Mouse (Mus musculus) midbrain, postnatal 0 days (tissue): ENCODE data around the gene Syt6. TPM values are rescaled to one million over a fixed set of nuclear protein-coding genes. Genes with fewer than 3 reads are reported as not detected.

ENCODE experiments used
- ATAC-seq: fragments of 200-750 bp; cut with Nextera tagmentation; 2 replicates; pipeline ENCODE4 v1.8.0; 2017; ENCODE audit warnings: moderate number of reproducible peaks, mild to moderate bottlenecking, moderate TSS enrichment, moderate library complexity; ENCODE audit not compliant: low FRiP score
- DNase-seq: peaks from one replicate; pipeline ENCODE4 v3.0.0-alpha.2; 2015; ENCODE audit warnings: low spot score
- H3K27ac ChIP-seq: fragments of 300-500 bp; sonication (generic); 2 replicates; pipeline ENCODE4 v1.5.1; 2014; ENCODE audit warnings: low read depth, mild to moderate bottlenecking, low read length, mixed read lengths
- H3K27me3 ChIP-seq: fragments of 300-500 bp; sonication (generic); 2 replicates; pipeline ENCODE4 v1.6.1; 2014; ENCODE audit warnings: low read length, control low read depth, mixed read lengths; ENCODE audit not compliant: insufficient read depth
- H3K36me3 ChIP-seq: fragments of 300-500 bp; sonication (generic); 2 replicates; pipeline ENCODE4 v1.6.1; 2014; ENCODE audit warnings: low read length, control low read depth, mixed read lengths; ENCODE audit not compliant: insufficient read depth
- H3K4me1 ChIP-seq: fragments of 300-500 bp; sonication (generic); 2 replicates; pipeline ENCODE4 v1.6.1; 2014; ENCODE audit warnings: mild to moderate bottlenecking, control low read depth, antibody characterized with exemption, low read length, mixed read lengths; ENCODE audit not compliant: insufficient read depth
- H3K4me2 ChIP-seq: fragments of 300-500 bp; sonication (generic); 2 replicates; pipeline ENCODE4 v1.6.1; 2014; ENCODE audit warnings: low read depth, mild to moderate bottlenecking, low read length, mixed read lengths; ENCODE audit not compliant: poor library complexity, severe bottlenecking
- H3K4me3 ChIP-seq: fragments of 300-500 bp; sonication (generic); 2 replicates; pipeline ENCODE4 v1.5.1; 2014; ENCODE audit warnings: low read depth, mild to moderate bottlenecking, low read length, moderate library complexity
- H3K9ac ChIP-seq: fragments of 300-500 bp; sonication (generic); replicated peaks from 2 replicates; pipeline ENCODE4 v1.6.1; 2014; ENCODE audit warnings: mild to moderate bottlenecking, low read length, moderate library complexity, mixed read lengths; ENCODE audit not compliant: poor library complexity, severe bottlenecking
- H3K9me3 ChIP-seq: fragments of 300-500 bp; sonication (generic); 2 replicates; pipeline ENCODE4 v1.6.1; 2016; ENCODE audit warnings: low read length, control low read depth
- CTCF ChIP-seq: IDR thresholded peaks from 2 replicates; pipeline ENCODE4 v1.5.1; 2016; ENCODE audit warnings: antibody characterized with exemption, mild to moderate bottlenecking
- WGBS: fragments of 180-500 bp; shearing (Covaris S2); extraction: QIAGEN DNeasy Blood & Tissue Kit; methylation state at CpG from one replicate; pipeline ENCODE4 v1.1.7; 2014; 5-methylcytosine and 5-hydroxymethylcytosine counted together
- polyA plus RNA-seq: library from polyadenylated mRNA; unstranded; fragments of >200 nt; fragmentation: Nextera tagmentation; extraction: Ambion mirVana; gene quantifications from 2 replicates; pipeline ENCODE4 v1.2.1, GENCODE M21; 2015
- total RNA-seq: library from RNA; depleted of rRNA; stranded (reverse); fragments of >200 nt; gene quantifications from 2 replicates; pipeline ENCODE4 v1.2.3, GENCODE M21; 2014

Gene Syt6
- total and polyA plus RNA-seq, 2 experiments from 2014 or later = 10.0 to 30.7 TPM

DNA sequence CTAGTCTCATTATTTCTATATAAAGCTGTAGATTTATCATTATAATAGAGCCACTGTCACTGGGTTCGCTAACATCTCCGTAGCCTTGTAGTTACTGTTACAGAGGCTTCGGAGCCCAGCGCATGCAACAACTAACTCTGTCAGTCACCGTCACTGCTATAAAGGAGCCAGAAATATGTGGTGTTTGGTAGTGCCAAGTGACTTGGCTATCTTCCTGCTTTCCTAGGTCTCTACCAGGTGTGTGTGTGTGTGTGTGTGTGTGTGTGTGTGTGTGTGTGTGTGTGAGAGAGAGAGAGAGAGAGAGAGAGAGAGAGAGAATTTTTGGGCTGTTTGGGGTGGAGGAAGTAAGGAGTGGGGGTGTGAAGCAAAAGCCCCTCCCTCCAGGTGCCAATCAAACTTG, 17.6 kb downstream of the Syt6 start:
- Histone ChIP-seq H3K27me3 (no peaks in the 10 kb centered on the region), H3K27ac (no peak overlapping the region), H3K9ac (no peak overlapping the region), H3K36me3 (no peaks in the 10 kb centered on the region), H3K4me2 (no peak overlapping the region), H3K4me3 (no peak overlapping the region), H3K4me1 (no peaks in the 10 kb centered on the region), H3K9me3 (no peaks in the 10 kb centered on the region)
- TF ChIP-seq CTCF = no peak
- ATAC-seq (no peak), DNase-seq (no peak)
- 81% methylated on average over 5 of the region's 5 CpGs for WGBS

DNA sequence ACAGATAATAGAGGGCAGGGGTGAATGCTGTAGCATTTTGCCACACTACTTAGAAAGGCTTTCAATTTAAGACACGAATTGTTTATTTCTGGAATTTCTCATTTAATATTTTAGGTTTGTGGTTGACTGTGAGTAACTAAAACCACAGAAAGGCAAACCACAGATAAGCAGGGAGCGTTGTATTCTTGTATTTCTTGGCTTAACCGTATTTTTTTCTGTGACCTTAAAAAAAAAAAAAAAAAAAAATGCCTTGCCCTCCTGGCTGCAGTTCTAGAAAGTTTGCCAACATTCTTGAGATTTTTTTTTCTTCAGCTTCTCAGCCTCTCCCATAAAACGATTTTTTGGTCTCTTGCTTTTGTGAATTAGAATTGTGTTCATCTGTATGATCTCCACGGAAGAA, 18.6 kb downstream of the Syt6 start:
- DNase-seq (no peak), ATAC-seq (no peak)
- H3K9ac ChIP-seq = no peak overlapping the region
- H3K4me3 ChIP-seq = no peak overlapping the region
- no peak overlapping the region for H3K4me2 ChIP-seq
- no peaks in the 10 kb centered on the region for H3K9me3 ChIP-seq
- H3K4me1 ChIP-seq = no peaks in the 10 kb centered on the region
- no peak for TF ChIP-seq CTCF
- no peaks in the 10 kb centered on the region for H3K36me3 ChIP-seq
- no peak overlapping the region for H3K27ac ChIP-seq
- H3K27me3 ChIP-seq = no peaks in the 10 kb centered on the region
- WGBS = 78% methylated on average over 5 of the region's 5 CpGs

DNA sequence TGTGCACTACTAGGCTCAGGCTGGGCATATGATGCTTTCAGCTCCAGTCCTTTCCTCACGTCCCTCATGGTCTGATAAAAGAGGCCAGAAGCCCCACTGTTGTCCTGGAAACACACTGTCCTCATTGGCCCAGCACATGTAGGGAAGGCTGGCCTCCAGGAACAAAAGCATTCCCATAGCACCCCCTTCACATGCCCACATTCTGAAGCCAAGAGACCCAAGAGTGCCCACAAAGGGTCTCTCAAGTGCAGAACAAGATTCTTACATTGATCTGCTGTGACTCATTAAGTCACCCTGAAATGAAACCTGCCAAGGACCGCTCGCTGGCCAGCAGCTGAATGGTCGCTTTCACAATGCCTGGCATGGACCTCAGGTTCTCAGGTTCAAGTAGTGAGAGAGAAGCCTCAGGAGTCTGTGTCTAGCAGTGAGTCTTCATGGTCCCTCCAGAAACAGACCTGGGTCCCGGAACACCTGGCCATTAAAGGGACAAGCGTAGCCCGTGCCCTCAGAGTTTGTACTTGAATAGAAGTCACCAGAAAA, 20.3 kb downstream of the Syt6 start:
- TF ChIP-seq CTCF = no peak

DNA sequence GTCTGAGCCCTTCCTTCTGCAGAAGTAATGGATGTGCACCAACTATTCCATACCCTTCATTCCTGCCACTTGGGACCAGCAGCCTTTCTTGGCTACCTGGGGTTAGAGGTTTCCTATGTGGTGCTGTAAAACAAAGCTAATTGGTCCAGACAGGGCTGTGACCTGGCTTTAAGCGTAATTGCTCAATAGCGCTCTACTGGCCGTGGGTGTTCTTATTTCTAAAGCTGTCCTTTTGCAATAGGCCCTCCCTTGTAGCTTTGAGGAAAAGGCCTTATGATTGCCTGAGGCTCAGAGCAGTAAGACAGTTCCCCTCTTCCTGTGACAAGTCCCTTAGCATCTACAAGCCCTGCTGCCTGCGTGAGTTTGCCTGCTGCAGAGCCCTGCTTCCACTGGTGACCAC, 22.6 kb downstream of the Syt6 start:
- ATAC-seq = no peak

More for the DNA sequence above, 20.3 kb downstream of the Syt6 start:
- H3K4me2 ChIP-seq = no peak overlapping the region
- DNase-seq (no peak), ATAC-seq (no peak)
- no peaks in the 10 kb centered on the region for H3K4me1 ChIP-seq
- WGBS = 82% methylated on average over 7 of the region's 7 CpGs
- H3K36me3 ChIP-seq = no peaks in the 10 kb centered on the region
- no peak overlapping the region for H3K4me3 ChIP-seq
- no peak overlapping the region for H3K27ac ChIP-seq
- H3K9ac ChIP-seq = no peak overlapping the region
- H3K27me3 ChIP-seq = no peaks in the 10 kb centered on the region
- no peaks in the 10 kb centered on the region for H3K9me3 ChIP-seq

DNA sequence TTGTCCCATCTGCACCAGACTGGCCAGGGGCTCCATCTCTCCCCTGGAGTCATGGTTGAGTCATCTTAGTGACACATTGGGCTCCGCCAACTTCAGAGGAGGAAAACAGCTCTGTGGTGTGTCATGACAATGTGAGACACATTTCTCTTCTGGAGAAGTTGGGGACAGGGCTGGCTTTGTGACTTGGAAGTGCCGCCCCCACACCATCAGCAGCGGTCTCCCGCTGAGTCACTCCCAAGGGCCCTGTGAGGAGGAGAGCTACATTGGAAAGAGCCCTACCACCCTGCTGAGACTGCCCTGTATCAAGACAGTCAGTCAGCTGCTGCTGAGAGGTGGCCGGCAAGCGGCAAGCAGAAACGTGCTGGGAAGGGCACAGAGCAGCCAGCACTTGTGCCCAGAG, 26.0 kb downstream of the Syt6 start:
- Histone ChIP-seq H3K4me3 (no peak overlapping the region), H3K4me2 (no peak overlapping the region), H3K27me3 (no peaks in the 10 kb centered on the region), H3K9ac (no peak overlapping the region), H3K9me3 (no peaks in the 10 kb centered on the region), H3K36me3 (no peaks in the 10 kb centered on the region), H3K27ac (no peak overlapping the region), H3K4me1 (no peaks in the 10 kb centered on the region)
- TF ChIP-seq CTCF = no peak
- DNase-seq (no peak), ATAC-seq (no peak)
- 43% methylated on average over 7 of the region's 7 CpGs for WGBS

More for the DNA sequence above, 22.6 kb downstream of the Syt6 start:
- DNase-seq = no peak
- H3K4me1 ChIP-seq = no peaks in the 10 kb centered on the region
- TF ChIP-seq CTCF = no peak
- H3K4me3 ChIP-seq = no peak overlapping the region
- H3K9ac ChIP-seq = no peak overlapping the region
- H3K36me3 ChIP-seq = no peaks in the 10 kb centered on the region
- no peaks in the 10 kb centered on the region for H3K27me3 ChIP-seq
- no peaks in the 10 kb centered on the region for H3K9me3 ChIP-seq
- WGBS = 83% methylated on average over 4 of the region's 4 CpGs
- no peak overlapping the region for H3K4me2 ChIP-seq
- H3K27ac ChIP-seq = no peak overlapping the region

DNA sequence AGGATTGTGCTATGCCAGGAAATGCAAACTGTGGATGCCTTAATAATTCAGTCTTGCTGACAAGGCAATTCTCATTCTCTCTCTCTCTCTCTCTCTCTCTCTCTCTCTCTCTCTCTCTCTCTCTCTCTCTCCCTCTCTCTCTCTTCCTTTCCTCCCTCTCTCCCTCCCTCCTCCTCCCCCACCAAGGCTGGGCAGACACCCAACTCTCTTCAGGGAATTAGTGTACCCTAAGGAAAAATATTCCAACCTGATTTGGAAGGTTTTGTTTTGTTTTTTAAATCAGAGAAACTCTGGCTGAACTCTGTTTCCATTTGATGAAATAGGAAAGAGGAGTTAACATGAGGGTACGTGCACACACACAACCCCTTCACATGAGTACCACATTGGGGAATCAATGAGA, 26.5 kb downstream of the Syt6 start:
- Histone ChIP-seq H3K4me1 (no peaks in the 10 kb centered on the region), H3K9ac (no peak overlapping the region), H3K9me3 (no peaks in the 10 kb centered on the region), H3K27ac (no peak overlapping the region), H3K4me2 (no peak overlapping the region), H3K36me3 (no peaks in the 10 kb centered on the region), H3K27me3 (no peaks in the 10 kb centered on the region), H3K4me3 (no peak overlapping the region)
- WGBS = 65% methylated on average over 1 of the region's 1 CpGs
- no peak for ATAC-seq
- DNase-seq = no peak
- TF ChIP-seq CTCF = no peak
